Mouse (Mus musculus) ES-Bruce4 (cell line): ENCODE data around the gene Gm6034. TPM values are rescaled to one million over a fixed set of nuclear protein-coding genes. Genes with fewer than 3 reads are reported as not detected.
"Not testable (repeated sequence)": the region's sequence is repeated elsewhere in the genome, so short reads cannot be mapped to it uniquely, and the experiment has no call there.

Source experiments
- H3K27ac ChIP-seq: 2 replicates; pipeline ENCODE4 v1.5.1; 2012; ENCODE audit warnings: low read length, inconsistent platforms; ENCODE audit not compliant: insufficient read depth
- H3K27me3 ChIP-seq: 2 replicates; pipeline ENCODE4 v1.6.1; 2012; ENCODE audit warnings: mild to moderate bottlenecking, low read length, inconsistent platforms; ENCODE audit not compliant: control insufficient read depth, poor library complexity, insufficient read depth, severe bottlenecking
- H3K36me3 ChIP-seq: 2 replicates; pipeline ENCODE4 v1.6.1; 2012; ENCODE audit warnings: inconsistent platforms, mild to moderate bottlenecking, low read length, moderate library complexity; ENCODE audit not compliant: control insufficient read depth, poor library complexity, insufficient read depth, severe bottlenecking
- H3K4me1 ChIP-seq: one replicate; pipeline ENCODE4 v1.8.1; 2011; ENCODE audit warnings: low read length; ENCODE audit not compliant: control insufficient read depth, insufficient read depth
- H3K4me3 ChIP-seq: 2 replicates; pipeline ENCODE4 v1.5.1; 2011; ENCODE audit warnings: low read depth, mild to moderate bottlenecking, low read length
- H3K9ac ChIP-seq: 2 replicates; pipeline ENCODE4 v1.6.1; 2012; ENCODE audit warnings: low read depth, mild to moderate bottlenecking, inconsistent platforms; ENCODE audit not compliant: poor library complexity, severe bottlenecking
- H3K9me3 ChIP-seq: replicated peaks from 2 replicates; pipeline ENCODE4 v1.6.1; 2012; ENCODE audit warnings: mild to moderate bottlenecking, low read length, inconsistent platforms; ENCODE audit not compliant: control insufficient read depth, poor library complexity, insufficient read depth, severe bottlenecking
- CTCF ChIP-seq: IDR thresholded peaks from one replicate; pipeline ENCODE4 v1.8.1; 2011; ENCODE audit warnings: low read depth, low read length
- EP300 ChIP-seq: IDR thresholded peaks from 2 replicates; pipeline ENCODE4 v1.6.1; 2011; ENCODE audit warnings: low read depth, low read length; ENCODE audit not compliant: insufficient read depth
- POLR2A ChIP-seq: IDR thresholded peaks from one replicate; pipeline ENCODE4 v1.8.1; 2011; ENCODE audit warnings: low read length; ENCODE audit not compliant: insufficient read depth
- polyA plus RNA-seq: library from polyadenylated mRNA; stranded (reverse); fragments of >200 nt; gene quantifications from 2 replicates; pipeline ENCODE4 v1.2.4, GENCODE M21; 2011; ENCODE audit warnings: low read depth; ENCODE audit not compliant: missing spikeins, insufficient read depth, insufficient read length

The Gm6034 gene
- polyA plus RNA-seq, 1 experiment = not detected

GRCm38 (mm10) chr17:36028879-36029619 lies 13.7 kb upstream of the Gm6034 start:
- H3K4me1 ChIP-seq = no peaks in the 10 kb centered on the region
- H3K27ac ChIP-seq = no peak overlapping the region
- H3K27me3 ChIP-seq = no peaks in the 10 kb centered on the region
- no peaks in the 10 kb centered on the region for H3K36me3 ChIP-seq
- H3K9ac ChIP-seq = no peak overlapping the region
- TF ChIP-seq CTCF = no peak
- no peak for TF ChIP-seq POLR2A
- no peak for TF ChIP-seq EP300
- H3K4me3 ChIP-seq = no peak overlapping the region
- H3K9me3 ChIP-seq = peaks cover 16% of the 10 kb centered on the region

GRCm38 (mm10) chr17:36030046-36030702 lies 12.6 kb upstream of the Gm6034 start:
- not testable (repeated sequence) for H3K9ac ChIP-seq, H3K36me3 ChIP-seq, H3K4me3 ChIP-seq, H3K4me1 ChIP-seq, H3K27me3 ChIP-seq, H3K27ac ChIP-seq
- peaks cover 16% of the 10 kb centered on the region for H3K9me3 ChIP-seq

- not testable (repeated sequence) for H3K27ac ChIP-seq, H3K9ac ChIP-seq, H3K4me3 ChIP-seq, H3K4me1 ChIP-seq, H3K27me3 ChIP-seq, H3K36me3 ChIP-seq
- H3K9me3 ChIP-seq = peaks cover 11% of the 10 kb centered on the region
Observed at GRCm38 (mm10) chr17:36030703-36031582, 11.8 kb upstream of the Gm6034 start.

- H3K27ac ChIP-seq, H3K9ac ChIP-seq, H3K27me3 ChIP-seq, H3K9me3 ChIP-seq, H3K36me3 ChIP-seq, H3K4me1 ChIP-seq: not testable (repeated sequence)
- peak overlapping the region; percentile 42 for H3K4me3 ChIP-seq
- peak; percentile 20 for TF ChIP-seq CTCF
Observed at GRCm38 (mm10) chr17:36031583-36032331, 11.0 kb upstream of the Gm6034 start.

- not testable (repeated sequence) for H3K36me3 ChIP-seq, H3K9ac ChIP-seq, H3K9me3 ChIP-seq, H3K27me3 ChIP-seq, H3K4me1 ChIP-seq, H3K27ac ChIP-seq
- peak within 1 kb of the TSS; percentile 42 for H3K4me3 ChIP-seq
Observed at GRCm38 (mm10) chr17:36032351-36032875, 10.3 kb upstream of the Gm6034 start, which contains the start of gene H2-T23. TSS of gene H2-T23 (minus strand) at chr17:36032855.

GRCm38 (mm10) chr17:36034524-36034923 lies 8.2 kb upstream of the Gm6034 start:
- not testable (repeated sequence) for H3K4me1 ChIP-seq, H3K4me3 ChIP-seq

GRCm38 (mm10) chr17:36035010-36035638 lies 7.6 kb upstream of the Gm6034 start:
- not testable (repeated sequence) for H3K4me3 ChIP-seq, H3K27ac ChIP-seq, H3K4me1 ChIP-seq, H3K36me3 ChIP-seq, H3K9me3 ChIP-seq, H3K27me3 ChIP-seq, H3K9ac ChIP-seq

More at GRCm38 (mm10) chr17:36034524-36034923, 8.2 kb upstream of the Gm6034 start:
- not testable (repeated sequence) for H3K9me3 ChIP-seq, H3K27ac ChIP-seq, H3K36me3 ChIP-seq, H3K9ac ChIP-seq, H3K27me3 ChIP-seq

- not testable (repeated sequence) for H3K4me1 ChIP-seq, H3K9ac ChIP-seq, H3K36me3 ChIP-seq, H3K9me3 ChIP-seq, H3K27me3 ChIP-seq, H3K27ac ChIP-seq, H3K4me3 ChIP-seq
Observed at GRCm38 (mm10) chr17:36036126-36036525, 6.6 kb upstream of the Gm6034 start.
